9 mouse cellular contexts compared by ENCODE assay signal in the genomic region with DNA sequence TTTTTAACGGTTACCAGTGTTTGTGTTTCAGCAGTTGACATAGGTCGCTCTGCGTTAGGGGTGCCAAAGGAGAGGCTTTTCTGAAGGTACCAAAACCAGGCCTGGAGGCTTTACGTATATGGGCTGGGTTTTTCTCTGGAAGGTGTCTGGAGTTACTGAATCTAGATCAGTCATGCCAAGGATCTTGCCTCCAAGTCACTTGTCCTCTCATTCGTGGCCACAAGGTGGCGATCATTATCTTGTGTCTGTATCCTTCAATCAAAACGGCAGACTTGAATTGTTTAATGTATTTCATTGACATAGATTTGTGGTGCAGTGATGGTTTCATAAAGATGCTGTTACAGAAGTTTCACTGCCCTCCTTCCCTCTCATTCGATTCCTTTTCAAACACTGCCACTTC. TPM values are rescaled to one million over a fixed set of nuclear protein-coding genes. Genes with fewer than 3 reads are reported as not detected.
DNase-seq lines count a peak whose midpoint lies in the region; ATAC-seq and TF ChIP-seq lines count a peak whose summit lies in the region.
"Had no signal": no experiment of that assay in that cellular context is flagged by ENCODE, and none has a peak within 500 bp of the region (broad histone marks: within the 10 kb centered on the region; RNA-seq: fewer than 3 reads in every experiment).

No protein-coding gene starts in this region.

- TF ChIP-seq CTCF in kidney, postnatal 0 days (IDR thresholded peaks at IDR 0.05; ENCODE audit: low read depth), result peak; percentile 76
- peak; percentile 57 for TF ChIP-seq CTCF in lung, adult 2 months (IDR thresholded peaks at IDR 0.05; ENCODE audit: insufficient read depth, low read length)
- TF ChIP-seq CTCF in small intestine, adult 2 months (IDR thresholded peaks at IDR 0.05; ENCODE audit: extremely low read depth, insufficient read length, insufficient replicate concordance, low read depth, low read length), result peak; percentile 28; the same call in 1 of the 2 replicates

- H3K9ac ChIP-seq in forebrain, embryonic 14.5 days (ENCODE audit: low read length), result no peak overlapping the region
- H3K9ac ChIP-seq in forebrain, embryonic 13.5 days, result no peak overlapping the region
- H3K9ac ChIP-seq in kidney, postnatal 0 days (ENCODE audit: low read depth, low read length), result no peak overlapping the region
- H3K9ac ChIP-seq: limb, embryonic 13.5 days had no signal

- no peak for TF ChIP-seq POLR2A in lung, adult 2 months (IDR thresholded peaks at IDR 0.05; ENCODE audit: borderline replicate concordance, extremely low read depth, low read depth, low read length)
- TF ChIP-seq POLR2A in small intestine, adult 2 months (IDR thresholded peaks at IDR 0.05; ENCODE audit: low read depth, low read length), result no peak

- H3K9me3 ChIP-seq in forebrain, embryonic 14.5 days (replicated peaks; ENCODE audit: control insufficient read depth, low read length), result no peaks in the 10 kb centered on the region
- no peaks in the 10 kb centered on the region for H3K9me3 ChIP-seq in forebrain, embryonic 13.5 days (replicated peaks)
- H3K9me3 ChIP-seq in kidney, postnatal 0 days (replicated peaks; ENCODE audit: low read length), result no peaks in the 10 kb centered on the region
- H3K9me3 ChIP-seq: limb, embryonic 13.5 days had no signal

- H3K27ac ChIP-seq in forebrain, embryonic 14.5 days (ENCODE audit: low read depth, low read length), result no peak overlapping the region
- no peak overlapping the region for H3K27ac ChIP-seq in forebrain, embryonic 13.5 days
- no peak overlapping the region for H3K27ac ChIP-seq in kidney, postnatal 0 days
- no peak overlapping the region for H3K27ac ChIP-seq in small intestine, adult 2 months (ENCODE audit: insufficient read depth, low read depth, low read length)
- H3K27ac ChIP-seq: limb, embryonic 13.5 days had no signal

- peaks cover 10% of the 10 kb centered on the region; the same call in 1 of the 2 replicates for H3K36me3 ChIP-seq in forebrain, embryonic 14.5 days (ENCODE audit: control insufficient read depth, insufficient read depth, low read length)
- peaks cover 11% of the 10 kb centered on the region for H3K36me3 ChIP-seq in forebrain, embryonic 13.5 days (ENCODE audit: poor library complexity, severe bottlenecking)
- peaks cover 13% of the 10 kb centered on the region; the same call in 1 of the 2 replicates for H3K36me3 ChIP-seq in kidney, postnatal 0 days (ENCODE audit: insufficient read depth, low read length)
- peaks cover 22% of the 10 kb centered on the region for H3K36me3 ChIP-seq in small intestine, adult 2 months (ENCODE audit: control insufficient read depth, insufficient read depth, low read length)

- H3K4me2 ChIP-seq in forebrain, embryonic 14.5 days (ENCODE audit: low read length), result no peak overlapping the region
- H3K4me2 ChIP-seq in forebrain, embryonic 13.5 days, result no peak overlapping the region
- H3K4me2 ChIP-seq in kidney, postnatal 0 days (ENCODE audit: low read length), result no peak overlapping the region
- H3K4me2 ChIP-seq: limb, embryonic 13.5 days had no signal

- no peak for ATAC-seq in forebrain, embryonic 14.5 days
- ATAC-seq in forebrain, embryonic 13.5 days, result no peak
- no peak for ATAC-seq in kidney, postnatal 0 days (replicated peaks; ENCODE audit: low FRiP score, low read depth)

- DNase-seq in forebrain, embryonic 14.5 days (ENCODE audit: low spot score), result peak; percentile 91
- DNase-seq in 3T3-L1 (ENCODE audit: low read depth, low spot score) (peak; percentile 82), adipocyte (ENCODE audit: low spot score) (peak; percentile 78)
- DNase-seq in embryo, embryonic 11 days, result peak; percentile 73
- DNase-seq in kidney, postnatal 0 days (ENCODE audit: low spot score), result peak; percentile 53
- peak; percentile 55 for DNase-seq in lung, adult 2 months

- WGBS in forebrain, embryonic 14.5 days, result 36% methylated on average over 8 of the region's 8 CpGs
- WGBS in forebrain, embryonic 13.5 days, result 38% methylated on average over 8 of the region's 8 CpGs
- 38% methylated on average over 8 of the region's 8 CpGs for WGBS in kidney, postnatal 0 days
- 29% methylated on average over 8 of the region's 8 CpGs for WGBS in lung, adult 2 months
- WGBS in small intestine, adult 2 months, result 47% methylated on average over 8 of the region's 8 CpGs

- H3K4me3 ChIP-seq in forebrain, embryonic 14.5 days (ENCODE audit: low read depth, low read length), result no peak overlapping the region
- H3K4me3 ChIP-seq in forebrain, embryonic 13.5 days, result no peak overlapping the region
- no peak overlapping the region for H3K4me3 ChIP-seq in kidney, postnatal 0 days (replicated peaks; ENCODE audit: low read depth, low read length)
- H3K4me3 ChIP-seq in lung, adult 2 months (replicated peaks; ENCODE audit: extremely low read depth, low read depth, low read length), result no peak overlapping the region
- H3K4me3 ChIP-seq in small intestine, adult 2 months (ENCODE audit: low read depth, low read length), result no peak overlapping the region
- H3K4me3 ChIP-seq: limb, embryonic 13.5 days had no signal

- no peaks in the 10 kb centered on the region for H3K27me3 ChIP-seq in forebrain, embryonic 14.5 days (replicated peaks; ENCODE audit: control insufficient read depth, insufficient read depth, low read length)
- no peaks in the 10 kb centered on the region for H3K27me3 ChIP-seq in forebrain, embryonic 13.5 days
- H3K27me3 ChIP-seq in kidney, postnatal 0 days (ENCODE audit: insufficient read depth, low read length), result no peaks in the 10 kb centered on the region
- no peaks in the 10 kb centered on the region for H3K27me3 ChIP-seq in small intestine, adult 2 months (ENCODE audit: control insufficient read depth, insufficient read depth, low read length)
- H3K27me3 ChIP-seq: limb, embryonic 13.5 days had no signal

- H3K4me1 ChIP-seq in forebrain, embryonic 14.5 days (ENCODE audit: control insufficient read depth, insufficient read depth, low read length), result no peaks in the 10 kb centered on the region
- H3K4me1 ChIP-seq in forebrain, embryonic 13.5 days, result peaks cover 6% of the 10 kb centered on the region; the same call in 1 of the 2 replicates
- no peaks in the 10 kb centered on the region for H3K4me1 ChIP-seq in kidney, postnatal 0 days (replicated peaks; ENCODE audit: insufficient read depth, low read length)
- no peaks in the 10 kb centered on the region; the same call in 1 of the 2 replicates for H3K4me1 ChIP-seq in lung, adult 2 months (ENCODE audit: control insufficient read depth, insufficient read depth, low read length)
- no peaks in the 10 kb centered on the region for H3K4me1 ChIP-seq in small intestine, adult 2 months (ENCODE audit: control insufficient read depth, insufficient read depth, insufficient read length, low read length)
- H3K4me1 ChIP-seq: limb, embryonic 13.5 days had no signal

RNA-seq across cellular contexts. Expression of a gene that starts 29.4 kb away (rescaled TPM):
- 8.0 and 9.4 TPM in 2 replicates for polyA plus RNA-seq in forebrain, embryonic 14.5 days (2014; fragmentation: Nextera tagmentation; extraction: Ambion mirVana)
- 10.1 and 10.7 TPM in 2 replicates for polyA plus RNA-seq in forebrain, embryonic 13.5 days (2015; fragmentation: Nextera tagmentation; extraction: Ambion mirVana)
- polyA plus RNA-seq in kidney, postnatal 0 days (2015; fragmentation: Nextera tagmentation; extraction: Ambion mirVana), result 12.7 and 14.0 TPM in 2 replicates
- polyA plus RNA-seq in lung, adult 2 months (2012; rRNA removed), result 31.9 and 34.7 TPM in 2 replicates
- 23.1 and 54.8 TPM in 2 replicates for polyA plus RNA-seq in small intestine, adult 2 months (2012; rRNA removed)

RNA-seq across cellular contexts. Expression of a gene that starts 57.8 kb away (rescaled TPM):
- 20.8 and 21.3 TPM in 2 replicates for polyA plus RNA-seq in forebrain, embryonic 14.5 days (2014; fragmentation: Nextera tagmentation; extraction: Ambion mirVana)
- 19.0 and 20.0 TPM in 2 replicates for polyA plus RNA-seq in forebrain, embryonic 13.5 days (2015; fragmentation: Nextera tagmentation; extraction: Ambion mirVana)
- polyA plus RNA-seq in kidney, postnatal 0 days (2015; fragmentation: Nextera tagmentation; extraction: Ambion mirVana), result 9.4 and 10.6 TPM in 2 replicates
- polyA plus RNA-seq in lung, adult 2 months (2012; rRNA removed), result 38.2 and 40.8 TPM in 2 replicates
- 14.4 and 47.8 TPM in 2 replicates for polyA plus RNA-seq in small intestine, adult 2 months (2012; rRNA removed)
